Mouse (Mus musculus) right cerebral cortex, postnatal 25 days (tissue): ENCODE data around the gene Shank1.
A peak's percentile ranks its signal among the peaks of the same experiment; 100 is the strongest.

Source experiments
- DNase-seq: peaks from one replicate; pipeline ENCODE4 v3.0.0; 2022

Gene Shank1

GRCm38 (mm10) chr7:44374756-44375155 lies 64.7 kb downstream of the Shank1 start:
- no peak for DNase-seq

DNA sequence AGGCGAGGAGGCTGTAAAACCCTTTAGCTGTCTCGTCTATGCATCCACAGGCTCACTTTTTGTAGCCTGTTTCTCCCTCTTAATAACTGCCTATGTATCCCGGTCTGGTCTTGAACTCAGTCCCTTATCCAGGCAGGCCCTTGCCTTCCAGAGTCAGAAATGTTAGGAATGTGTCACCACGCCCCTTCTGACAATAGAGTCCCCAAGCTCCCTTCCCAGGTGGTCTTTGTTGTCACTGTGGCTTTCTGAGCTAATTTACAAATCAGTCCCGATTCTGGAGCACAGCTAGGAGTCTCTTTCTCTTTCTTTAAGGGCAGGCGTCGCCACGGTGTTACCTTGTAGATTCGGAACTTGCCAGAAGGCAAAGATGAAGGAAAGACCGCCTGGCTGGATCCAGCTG lies 65.2 kb downstream of the Shank1 start:
- no peak for DNase-seq

DNA sequence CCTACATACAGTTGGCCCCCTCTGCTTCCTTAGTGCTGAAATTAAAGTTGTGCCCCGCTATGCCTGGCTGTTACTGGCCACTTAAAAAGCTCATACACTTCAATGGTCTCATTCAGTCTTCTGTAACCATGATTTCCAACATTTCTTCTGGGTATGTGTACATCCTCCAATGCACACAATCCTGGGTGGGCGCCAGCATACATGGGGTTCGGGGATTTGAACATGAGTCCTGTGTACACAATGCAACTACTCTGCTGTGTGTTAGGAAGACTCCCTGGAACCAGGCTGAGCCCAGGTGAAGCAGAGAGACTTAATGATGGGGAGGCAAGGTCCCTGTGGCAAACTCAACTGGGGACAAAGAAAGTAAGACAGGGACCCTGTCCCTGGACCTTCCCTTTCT lies 65.7 kb downstream of the Shank1 start:
- DNase-seq = no peak

DNA sequence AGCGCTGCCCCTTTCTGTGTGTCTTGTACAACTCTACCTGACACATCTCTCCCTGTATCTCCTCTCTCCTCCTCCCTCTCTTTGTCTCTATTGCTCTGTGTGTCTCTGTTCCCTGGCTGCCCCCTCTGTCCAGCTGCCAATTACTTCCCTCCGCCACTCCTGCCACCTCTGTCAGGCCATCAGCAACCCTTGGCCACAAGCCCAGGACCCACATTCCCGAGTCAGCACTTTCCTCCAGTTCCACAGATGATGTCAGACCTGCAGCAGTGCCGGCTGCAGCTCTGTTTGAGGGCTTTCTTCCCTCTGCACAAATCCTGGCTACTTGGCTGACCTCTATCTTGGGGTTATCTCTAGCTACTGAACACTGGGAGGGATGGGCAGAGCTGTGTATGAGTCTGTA lies 68.2 kb downstream of the Shank1 start:
- DNase-seq = no peak

- peak; percentile 85 for DNase-seq
Measured at GRCm38 (mm10) chr7:44382541-44382940, 72.5 kb downstream of the Shank1 start.

GRCm38 (mm10) chr7:44383980-44384715 lies 74.1 kb downstream of the Shank1 start, which contains the start of gene Syt3:
Syt3 (plus strand) TSS chr7:44384102.
- peak; percentile 78 for DNase-seq

GRCm38 (mm10) chr7:44384716-44385059 lies 74.6 kb downstream of the Shank1 start:
- no peak for DNase-seq

DNA sequence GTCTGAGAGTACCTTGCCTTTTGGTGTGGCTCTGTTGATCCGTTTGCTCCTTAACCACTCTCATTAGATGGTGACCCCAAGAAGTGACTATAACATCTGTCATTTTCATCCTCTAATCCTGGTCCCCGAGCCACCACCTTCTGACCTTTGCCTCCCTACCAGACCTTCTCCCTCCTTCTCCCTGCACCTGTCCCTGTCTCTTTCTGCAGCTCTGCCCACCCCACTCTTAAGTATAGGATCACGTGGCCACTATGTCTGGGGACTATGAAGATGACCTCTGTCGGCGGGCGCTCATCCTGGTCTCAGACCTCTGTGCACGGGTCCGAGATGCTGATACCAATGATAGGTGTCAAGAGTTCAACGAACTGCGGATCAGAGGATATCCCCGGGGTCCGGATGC lies 75.7 kb downstream of the Shank1 start, which contains the start of gene 1700008O03Rik:
Gene 1700008O03Rik, minus strand, starts transcription at position 101 of the 400 bp plus-strand sequence.
- no peak for DNase-seq

- DNase-seq = no peak
Measured at GRCm38 (mm10) chr7:44391831-44392230, 81.8 kb downstream of the Shank1 start.

DNA sequence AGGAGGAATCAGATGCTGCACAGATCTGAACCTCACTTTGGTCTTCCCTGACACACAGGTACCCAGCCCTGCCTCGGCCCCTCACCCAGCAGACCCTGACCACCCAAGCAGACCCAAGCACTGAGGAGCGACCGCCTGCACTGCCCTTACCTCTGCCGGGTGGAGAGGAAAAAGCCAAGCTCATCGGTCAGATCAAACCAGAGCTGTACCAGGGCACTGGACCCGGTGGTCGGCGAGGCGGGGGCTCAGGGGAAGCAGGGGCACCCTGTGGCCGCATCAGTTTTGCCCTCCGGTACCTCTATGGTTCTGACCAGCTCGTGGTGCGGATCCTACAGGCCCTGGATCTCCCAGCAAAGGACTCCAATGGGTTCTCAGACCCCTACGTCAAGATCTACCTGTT lies 82.3 kb downstream of the Shank1 start:
- DNase-seq = no peak

DNA sequence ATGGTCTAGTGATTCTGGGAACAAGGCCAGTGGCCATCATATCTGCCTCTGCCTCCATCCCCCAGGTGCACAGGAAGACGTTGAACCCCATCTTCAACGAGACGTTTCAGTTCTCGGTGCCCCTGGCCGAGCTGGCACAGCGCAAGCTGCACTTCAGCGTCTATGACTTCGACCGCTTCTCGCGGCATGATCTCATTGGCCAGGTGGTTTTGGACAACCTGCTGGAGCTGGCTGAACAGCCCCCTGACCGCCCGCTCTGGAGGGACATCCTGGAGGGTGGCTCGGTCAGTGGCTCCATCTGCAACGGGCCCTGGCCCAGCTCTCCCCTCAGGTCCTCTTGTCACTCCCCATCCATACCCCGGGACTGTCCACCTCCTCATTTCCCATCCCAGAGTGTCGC lies 83.2 kb downstream of the Shank1 start:
- DNase-seq = no peak

DNA sequence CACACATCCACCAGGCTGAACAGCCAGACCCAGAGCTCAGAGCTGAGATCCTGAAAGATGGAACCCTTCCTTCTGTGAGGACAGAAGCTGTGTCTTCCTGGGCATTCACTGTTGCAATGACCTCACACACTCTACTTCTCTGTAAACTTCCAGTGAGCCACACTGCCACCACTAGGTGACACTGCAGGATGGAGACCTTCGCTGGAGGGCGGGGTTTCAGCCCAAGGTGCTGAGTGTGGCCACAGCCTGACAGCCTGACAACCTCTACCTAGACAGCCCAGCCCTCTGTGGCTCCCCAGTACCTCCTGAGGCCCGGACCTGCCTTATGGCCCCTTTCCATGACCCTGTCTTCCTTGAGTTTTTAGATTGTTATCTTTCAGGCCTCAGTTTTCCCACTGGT lies 88.5 kb downstream of the Shank1 start:
- DNase-seq = no peak

DNA sequence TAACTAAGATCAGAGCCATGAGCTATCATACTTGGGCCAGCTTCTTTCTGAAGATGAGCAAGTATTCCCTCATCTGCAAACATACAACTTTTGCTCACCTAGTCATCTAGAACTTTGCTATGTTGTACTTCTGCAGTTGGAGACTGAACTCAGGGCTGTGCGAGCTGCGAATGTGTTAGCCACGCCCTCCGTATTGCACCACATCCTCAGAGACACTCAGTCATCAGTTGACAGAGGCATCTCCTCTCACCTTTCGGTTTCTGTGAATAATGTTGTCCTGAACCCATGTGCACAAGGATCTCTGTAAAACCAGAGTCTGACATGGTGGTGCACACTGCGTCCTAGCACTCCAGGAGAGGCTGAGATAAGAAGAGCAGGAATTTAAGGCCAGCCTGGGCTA lies 91.6 kb downstream of the Shank1 start:
- no peak for DNase-seq

DNA sequence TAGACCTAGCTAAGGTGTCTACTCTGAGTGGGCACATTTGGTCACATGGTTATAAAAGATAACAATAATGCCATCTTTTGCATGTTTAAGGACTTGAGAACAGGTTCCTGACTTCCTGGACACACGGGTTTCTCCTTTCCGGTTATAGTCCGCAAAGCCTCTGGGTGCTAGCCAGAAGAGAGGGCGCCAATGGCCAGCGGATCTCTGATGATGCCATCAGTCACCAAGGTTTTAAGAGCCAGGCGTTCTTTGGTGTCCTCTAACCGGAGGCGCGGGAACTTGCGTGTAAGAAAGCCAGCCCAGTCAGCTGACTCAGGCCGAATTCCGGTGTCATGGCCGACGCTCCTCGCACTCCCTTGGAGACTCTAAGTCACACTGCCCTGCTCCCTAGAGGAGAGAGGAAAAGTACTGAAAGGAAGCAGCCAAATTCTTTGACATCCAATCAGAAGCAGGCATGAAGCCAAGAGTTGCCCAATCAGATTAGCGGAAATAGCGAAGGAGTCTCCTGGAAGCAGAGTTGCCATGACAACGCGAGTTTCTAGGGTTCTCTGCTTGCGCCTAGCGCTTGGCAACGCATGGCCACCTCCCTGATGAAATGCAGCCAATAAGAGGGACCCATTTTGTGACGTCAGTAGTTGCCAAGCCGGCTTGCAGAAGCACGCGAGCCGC lies 95.4 kb downstream of the Shank1 start:
- peak; percentile 93 for DNase-seq

- DNase-seq = no peak
Measured at GRCm38 (mm10) chr7:44406015-44406355, 95.9 kb downstream of the Shank1 start.
